Mouse (Mus musculus): Measurements from ENCODE around the gene Hfm1. TPM values are rescaled to one million over a fixed set of nuclear protein-coding genes. Genes with fewer than 3 reads are reported as not detected.

Hfm1 gene
- polyA plus RNA-seq, 1 experiment from 2014 or later: 5.4 TPM

DNA sequence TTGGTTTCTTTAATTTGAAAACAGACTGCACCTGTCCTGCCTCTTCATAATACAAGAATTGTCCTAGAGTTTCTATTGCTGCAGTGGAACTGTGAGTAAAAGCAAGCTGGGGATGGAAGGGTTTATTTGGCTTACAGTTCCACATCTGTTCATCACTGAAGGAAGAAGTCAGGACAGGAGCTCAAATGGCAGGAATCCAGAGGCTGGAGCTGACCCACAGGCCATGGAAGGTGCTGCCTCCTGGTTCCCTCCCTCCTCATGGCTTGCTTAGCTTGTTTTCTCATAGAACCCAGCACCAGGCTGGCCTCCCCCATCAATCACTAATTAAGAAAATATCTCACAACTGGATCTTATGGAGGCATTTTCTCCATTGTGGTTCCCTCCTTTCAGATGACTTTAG lies 99.4 kb downstream of the Hfm1 start:
- Histone ChIP-seq H3K27ac (ENCODE audit: low read depth, low read length) (no peak overlapping the region), H3K9ac (ENCODE audit: low read length) (no peak overlapping the region), H3K4me3 (ENCODE audit: low read depth, low read length) (no peak overlapping the region), H3K4me1 (replicated peaks; ENCODE audit: control insufficient read depth, insufficient read depth, low read length) (peaks cover 4% of the 10 kb centered on the region; the same call in 1 of the 2 replicates), H3K27me3 (ENCODE audit: control insufficient read depth, insufficient read depth, low read length) (no peaks in the 10 kb centered on the region; the same call in 1 of the 2 replicates), H3K4me2 (ENCODE audit: low read depth, low read length, severe bottlenecking) (no peak overlapping the region), H3K9me3 (ENCODE audit: control insufficient read depth, low read length) (no peaks in the 10 kb centered on the region), H3K36me3 (ENCODE audit: control insufficient read depth, insufficient read depth, low read length) (no peaks in the 10 kb centered on the region)
- no peak for ATAC-seq (replicated peaks; ENCODE audit: low FRiP score)
- DNase-seq (ENCODE audit: low spot score): no peak

GRCm38 (mm10) chr5:106826044-106826443 lies 100.1 kb downstream of the Hfm1 start:
- Histone ChIP-seq H3K4me2 (ENCODE audit: low read depth, low read length, severe bottlenecking) (no peak overlapping the region), H3K4me1 (replicated peaks; ENCODE audit: control insufficient read depth, insufficient read depth, low read length) (peaks cover 4% of the 10 kb centered on the region; the same call in 1 of the 2 replicates), H3K9me3 (ENCODE audit: control insufficient read depth, low read length) (no peaks in the 10 kb centered on the region), H3K27ac (ENCODE audit: low read depth, low read length) (no peak overlapping the region), H3K36me3 (ENCODE audit: control insufficient read depth, insufficient read depth, low read length) (no peaks in the 10 kb centered on the region), H3K27me3 (ENCODE audit: control insufficient read depth, insufficient read depth, low read length) (no peaks in the 10 kb centered on the region; the same call in 1 of the 2 replicates), H3K4me3 (ENCODE audit: low read depth, low read length) (no peak overlapping the region; the same call in 1 of the 2 replicates), H3K9ac (ENCODE audit: low read length) (no peak overlapping the region)
- ATAC-seq (replicated peaks; ENCODE audit: low FRiP score) (no peak), DNase-seq (ENCODE audit: low spot score) (no peak)
- WGBS: 65% methylated on average over 8 of the region's 8 CpGs

GRCm38 (mm10) chr5:106825301-106825853 lies 100.7 kb downstream of the Hfm1 start:
- H3K27ac ChIP-seq (ENCODE audit: low read depth, low read length): no peak overlapping the region
- H3K9ac ChIP-seq (ENCODE audit: low read length): peak overlapping the region; percentile 56
- ATAC-seq (replicated peaks; ENCODE audit: low FRiP score): peak; percentile 67

DNA sequence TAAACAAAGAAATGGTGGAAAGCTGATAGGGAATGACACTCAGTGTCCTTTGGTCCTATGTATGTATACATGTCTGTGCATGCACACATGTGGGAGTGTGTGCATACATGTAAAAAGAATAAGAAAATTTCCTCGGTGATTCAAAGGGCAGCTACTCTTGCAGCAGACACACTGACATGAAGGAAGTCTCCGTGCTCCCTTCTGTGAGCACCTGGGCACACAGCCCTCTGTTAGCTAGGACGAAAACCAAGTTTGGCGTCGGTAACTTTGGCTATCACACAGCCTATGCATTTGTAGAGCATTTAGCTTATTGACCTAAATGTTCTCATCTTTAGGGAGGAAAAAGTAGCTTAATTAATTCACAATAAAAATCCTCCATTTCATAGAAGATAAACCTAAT lies 101.4 kb downstream of the Hfm1 start:
- H3K27me3 ChIP-seq (ENCODE audit: control insufficient read depth, insufficient read depth, low read length): no peaks in the 10 kb centered on the region; the same call in 1 of the 2 replicates
- H3K9ac ChIP-seq (ENCODE audit: low read length): no peak overlapping the region
- no peak for ATAC-seq (replicated peaks; ENCODE audit: low FRiP score)
- DNase-seq (ENCODE audit: low spot score): no peak
- WGBS: 83% methylated on average over 5 of the region's 5 CpGs
- H3K9me3 ChIP-seq (ENCODE audit: control insufficient read depth, low read length): no peaks in the 10 kb centered on the region
- H3K4me1 ChIP-seq (replicated peaks; ENCODE audit: control insufficient read depth, insufficient read depth, low read length): peaks cover 4% of the 10 kb centered on the region; the same call in 1 of the 2 replicates
- H3K4me3 ChIP-seq (ENCODE audit: low read depth, low read length): no peak overlapping the region
- no peak overlapping the region; the same call in 1 of the 2 replicates for H3K4me2 ChIP-seq (ENCODE audit: low read depth, low read length, severe bottlenecking)
- H3K27ac ChIP-seq (ENCODE audit: low read depth, low read length): no peak overlapping the region
- no peaks in the 10 kb centered on the region for H3K36me3 ChIP-seq (ENCODE audit: control insufficient read depth, insufficient read depth, low read length)

More at GRCm38 (mm10) chr5:106825301-106825853, 100.7 kb downstream of the Hfm1 start:
- peaks cover 4% of the 10 kb centered on the region; the same call in 1 of the 2 replicates for H3K4me1 ChIP-seq (replicated peaks; ENCODE audit: control insufficient read depth, insufficient read depth, low read length)
- H3K36me3 ChIP-seq (ENCODE audit: control insufficient read depth, insufficient read depth, low read length): no peaks in the 10 kb centered on the region
- peak overlapping the region; percentile 67 for H3K4me2 ChIP-seq (ENCODE audit: low read depth, low read length, severe bottlenecking)
- H3K4me3 ChIP-seq (ENCODE audit: low read depth, low read length): peak overlapping the region; percentile 32
- peak; percentile 70 for DNase-seq (ENCODE audit: low spot score)
- no peaks in the 10 kb centered on the region for H3K9me3 ChIP-seq (ENCODE audit: control insufficient read depth, low read length)
- no peaks in the 10 kb centered on the region; the same call in 1 of the 2 replicates for H3K27me3 ChIP-seq (ENCODE audit: control insufficient read depth, insufficient read depth, low read length)
- 15% methylated on average over 19 of the region's 19 CpGs for WGBS

- no peak overlapping the region for H3K4me2 ChIP-seq (ENCODE audit: low read depth, low read length, severe bottlenecking)
- DNase-seq (ENCODE audit: low spot score) (no peak), ATAC-seq (replicated peaks; ENCODE audit: low FRiP score) (no peak)
- H3K4me3 ChIP-seq (ENCODE audit: low read depth, low read length): no peak overlapping the region
- H3K27me3 ChIP-seq (ENCODE audit: control insufficient read depth, insufficient read depth, low read length): peaks cover 2% of the 10 kb centered on the region; the same call in 1 of the 2 replicates
- H3K27ac ChIP-seq (ENCODE audit: low read depth, low read length): no peak overlapping the region
- no peaks in the 10 kb centered on the region for H3K9me3 ChIP-seq (ENCODE audit: control insufficient read depth, low read length)
- H3K9ac ChIP-seq (ENCODE audit: low read length): no peak overlapping the region
- no peaks in the 10 kb centered on the region for H3K36me3 ChIP-seq (ENCODE audit: control insufficient read depth, insufficient read depth, low read length)
- 84% methylated on average over 8 of the region's 8 CpGs for WGBS
- H3K4me1 ChIP-seq (replicated peaks; ENCODE audit: control insufficient read depth, insufficient read depth, low read length): 0 out of 2 replicates have a peak, but pooled peaks cover 5% of the 10 kb centered on the region
Measured at GRCm38 (mm10) chr5:106819630-106820029, 106.5 kb downstream of the Hfm1 start.

- H3K27me3 ChIP-seq (ENCODE audit: control insufficient read depth, insufficient read depth, low read length): peaks cover 2% of the 10 kb centered on the region; the same call in 1 of the 2 replicates
- whole genome bisulfite sequencing: 52% methylated on average over 15 of the region's 15 CpGs
- DNase-seq (ENCODE audit: low spot score): no peak
Measured at GRCm38 (mm10) chr5:106815923-106816654, 110.0 kb downstream of the Hfm1 start.

GRCm38 (mm10) chr5:106814611-106815010 lies 111.5 kb downstream of the Hfm1 start:
- no peak for DNase-seq (ENCODE audit: low spot score)
- peaks cover 2% of the 10 kb centered on the region; the same call in 1 of the 2 replicates for H3K27me3 ChIP-seq (ENCODE audit: control insufficient read depth, insufficient read depth, low read length)
- WGBS: 70% methylated on average over 6 of the region's 6 CpGs

More at GRCm38 (mm10) chr5:106815923-106816654, 110.0 kb downstream of the Hfm1 start:
- Histone ChIP-seq H3K36me3 (ENCODE audit: control insufficient read depth, insufficient read depth, low read length) (no peaks in the 10 kb centered on the region), H3K9me3 (ENCODE audit: control insufficient read depth, low read length) (no peaks in the 10 kb centered on the region), H3K9ac (ENCODE audit: low read length) (no peak overlapping the region), H3K27ac (ENCODE audit: low read depth, low read length) (no peak overlapping the region), H3K4me3 (ENCODE audit: low read depth, low read length) (0 out of 2 replicates have a peak overlapping the region, but pooled peaks have one; percentile 8), H3K4me1 (replicated peaks; ENCODE audit: control insufficient read depth, insufficient read depth, low read length) (0 out of 2 replicates have a peak, but pooled peaks cover 5% of the 10 kb centered on the region), H3K4me2 (ENCODE audit: low read depth, low read length, severe bottlenecking) (peak overlapping the region; percentile 18; the same call in 1 of the 2 replicates)
- no peak for ATAC-seq (replicated peaks; ENCODE audit: low FRiP score)

GRCm38 (mm10) chr5:106803094-106803493 lies 123.0 kb downstream of the Hfm1 start:
- no peaks in the 10 kb centered on the region for H3K9me3 ChIP-seq (ENCODE audit: control insufficient read depth, low read length)
- H3K9ac ChIP-seq (ENCODE audit: low read length): no peak overlapping the region
- no peak overlapping the region for H3K4me3 ChIP-seq (ENCODE audit: low read depth, low read length)
- 0 out of 2 replicates have a peak, but pooled peaks cover 5% of the 10 kb centered on the region for H3K4me1 ChIP-seq (replicated peaks; ENCODE audit: control insufficient read depth, insufficient read depth, low read length)
- H3K27ac ChIP-seq (ENCODE audit: low read depth, low read length): no peak overlapping the region
- WGBS: 4% methylated on average over 12 of the region's 12 CpGs
- ATAC-seq (replicated peaks; ENCODE audit: low FRiP score): peak; percentile 14; the same call in 1 of the 2 replicates
- DNase-seq (ENCODE audit: low spot score): peak; percentile 78
- H3K27me3 ChIP-seq (ENCODE audit: control insufficient read depth, insufficient read depth, low read length): peaks cover 5% of the 10 kb centered on the region; the same call in 1 of the 2 replicates
- H3K36me3 ChIP-seq (ENCODE audit: control insufficient read depth, insufficient read depth, low read length): no peaks in the 10 kb centered on the region
- H3K4me2 ChIP-seq (ENCODE audit: low read depth, low read length, severe bottlenecking): no peak overlapping the region

More at GRCm38 (mm10) chr5:106814611-106815010, 111.5 kb downstream of the Hfm1 start:
- Histone ChIP-seq H3K27ac (ENCODE audit: low read depth, low read length) (no peak overlapping the region), H3K9me3 (ENCODE audit: control insufficient read depth, low read length) (no peaks in the 10 kb centered on the region), H3K4me3 (ENCODE audit: low read depth, low read length) (no peak overlapping the region), H3K4me2 (ENCODE audit: low read depth, low read length, severe bottlenecking) (no peak overlapping the region), H3K9ac (ENCODE audit: low read length) (no peak overlapping the region), H3K36me3 (ENCODE audit: control insufficient read depth, insufficient read depth, low read length) (no peaks in the 10 kb centered on the region), H3K4me1 (replicated peaks; ENCODE audit: control insufficient read depth, insufficient read depth, low read length) (0 out of 2 replicates have a peak, but pooled peaks cover 5% of the 10 kb centered on the region)
- ATAC-seq (replicated peaks; ENCODE audit: low FRiP score): no peak
